Mouse (Mus musculus) CD4-positive helper T cell, adult 2 months (primary cell): ENCODE measurements around the gene Slc9a3r1.
A peak's percentile ranks its signal among the peaks of the same experiment; 100 is the strongest.

Experiments used
- DNase-seq: peaks from one replicate; pipeline ENCODE4 v3.0.0-alpha.2; 2012; ENCODE audit warnings: low read depth, missing footprints, low spot score

Slc9a3r1 gene

DNA sequence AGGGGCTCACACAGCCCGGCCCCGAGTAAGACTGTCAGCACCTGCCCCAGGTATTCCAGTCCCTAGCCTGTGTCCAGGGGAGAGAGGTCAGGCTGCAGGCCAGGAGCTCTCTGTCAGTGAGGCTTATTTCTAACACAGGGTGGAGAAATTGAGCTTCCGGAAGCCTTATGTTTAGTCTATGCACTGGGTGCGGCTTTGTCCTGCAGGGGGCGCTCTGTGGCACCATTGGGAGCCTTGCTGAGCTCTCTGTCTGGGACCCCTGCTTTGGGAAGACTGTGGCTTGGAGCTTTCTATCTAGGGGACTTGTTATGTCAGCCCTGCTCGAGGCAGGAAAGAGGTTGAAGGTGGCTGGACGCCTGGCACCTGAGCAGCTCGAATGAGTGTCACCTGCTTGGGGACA is 61.7 kb downstream of the Slc9a3r1 start:
- DNase-seq = peak; percentile 67

DNA sequence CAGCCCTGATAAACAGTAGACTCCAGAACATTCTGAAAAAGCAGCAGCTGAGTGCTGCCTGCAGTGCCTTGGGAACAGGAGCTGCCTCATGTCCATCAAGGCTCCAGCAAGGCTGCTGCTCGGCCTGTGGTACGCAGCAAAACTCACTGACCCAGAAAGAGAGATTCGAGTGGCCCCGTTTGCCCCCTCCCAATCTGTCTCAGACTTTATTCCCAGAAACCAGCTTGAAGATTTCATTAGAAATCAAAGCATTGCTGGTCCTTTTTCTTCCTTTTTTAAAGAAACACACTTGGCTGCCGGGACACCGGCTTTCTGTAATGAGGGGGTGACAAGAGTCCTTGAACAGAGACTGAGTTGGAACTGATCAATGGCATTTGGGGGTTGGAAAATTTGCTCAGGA is 62.2 kb downstream of the Slc9a3r1 start:
- no peak for DNase-seq

DNA sequence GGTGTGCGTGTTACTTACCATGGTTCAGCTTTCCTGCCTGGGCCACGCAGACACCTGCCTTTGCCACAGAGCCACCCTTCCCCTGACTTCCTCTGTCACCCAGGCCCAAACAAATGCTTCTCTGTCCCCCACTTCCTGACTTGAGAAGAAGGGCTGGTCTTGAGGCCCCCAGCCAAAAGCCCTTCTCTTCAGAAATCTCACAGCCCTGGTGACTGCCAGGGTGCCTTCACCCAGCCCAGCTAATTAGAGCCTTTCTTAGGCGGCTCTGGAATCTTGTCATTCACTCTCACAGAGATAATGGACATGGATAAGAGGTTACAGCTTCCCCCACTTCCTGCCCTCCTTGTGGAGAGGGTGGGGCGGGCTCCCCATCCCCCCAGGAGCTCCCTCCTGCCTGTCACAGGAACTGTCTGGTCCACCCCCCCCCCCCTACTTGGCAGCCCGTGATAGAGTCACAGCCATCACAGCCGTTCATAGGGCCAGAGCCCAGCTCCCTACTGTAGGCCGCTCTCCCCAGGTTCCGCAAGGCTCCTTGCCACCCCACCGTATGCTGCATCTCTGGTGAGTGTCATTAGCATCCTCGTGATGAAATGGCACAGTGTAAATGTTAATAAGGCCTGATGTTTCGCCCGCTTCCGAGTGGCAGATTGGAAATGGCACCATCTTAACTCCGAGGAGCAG is 63.8 kb downstream of the Slc9a3r1 start:
- peak; percentile 67 for DNase-seq

DNA sequence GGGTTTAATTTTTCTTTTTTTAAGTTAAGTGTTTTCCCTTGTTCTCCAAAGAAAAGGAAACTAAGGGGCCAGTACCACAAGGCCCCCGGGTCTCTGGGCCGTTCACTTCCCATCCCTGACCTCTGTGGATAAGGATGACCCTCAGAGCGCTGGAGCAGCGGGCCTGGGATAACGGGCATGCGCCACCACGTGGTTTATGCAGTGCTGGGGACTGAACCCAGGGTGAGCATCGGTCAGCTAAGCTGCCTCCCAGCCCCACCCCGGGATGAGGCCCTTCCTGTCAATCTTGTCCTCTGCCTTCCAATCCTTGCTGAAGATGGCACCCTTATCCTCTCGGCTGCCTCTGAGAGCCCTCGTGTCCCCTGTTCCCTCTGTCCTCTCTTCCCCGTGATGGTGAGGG is 64.5 kb downstream of the Slc9a3r1 start:
- no peak for DNase-seq

DNA sequence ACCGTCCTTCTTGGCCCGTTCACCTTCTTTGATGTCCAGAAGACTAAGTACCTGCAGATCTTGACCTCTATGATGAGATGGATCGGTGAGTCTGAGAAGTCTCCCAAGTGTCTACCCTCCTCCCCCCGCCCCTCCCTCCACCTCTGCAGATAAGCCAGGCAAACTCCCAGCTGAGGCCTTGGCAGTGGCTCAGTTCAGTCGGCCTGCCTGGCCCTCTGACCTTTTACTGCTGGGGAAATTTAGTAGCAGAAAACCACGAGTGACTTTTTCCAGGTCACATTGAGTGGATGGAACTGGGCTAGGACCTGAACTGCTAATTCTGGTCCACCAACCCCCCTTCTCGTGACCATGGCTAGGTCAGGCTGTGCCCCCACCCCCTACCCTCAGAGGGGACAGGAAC is 65.3 kb downstream of the Slc9a3r1 start:
- no peak for DNase-seq

DNA sequence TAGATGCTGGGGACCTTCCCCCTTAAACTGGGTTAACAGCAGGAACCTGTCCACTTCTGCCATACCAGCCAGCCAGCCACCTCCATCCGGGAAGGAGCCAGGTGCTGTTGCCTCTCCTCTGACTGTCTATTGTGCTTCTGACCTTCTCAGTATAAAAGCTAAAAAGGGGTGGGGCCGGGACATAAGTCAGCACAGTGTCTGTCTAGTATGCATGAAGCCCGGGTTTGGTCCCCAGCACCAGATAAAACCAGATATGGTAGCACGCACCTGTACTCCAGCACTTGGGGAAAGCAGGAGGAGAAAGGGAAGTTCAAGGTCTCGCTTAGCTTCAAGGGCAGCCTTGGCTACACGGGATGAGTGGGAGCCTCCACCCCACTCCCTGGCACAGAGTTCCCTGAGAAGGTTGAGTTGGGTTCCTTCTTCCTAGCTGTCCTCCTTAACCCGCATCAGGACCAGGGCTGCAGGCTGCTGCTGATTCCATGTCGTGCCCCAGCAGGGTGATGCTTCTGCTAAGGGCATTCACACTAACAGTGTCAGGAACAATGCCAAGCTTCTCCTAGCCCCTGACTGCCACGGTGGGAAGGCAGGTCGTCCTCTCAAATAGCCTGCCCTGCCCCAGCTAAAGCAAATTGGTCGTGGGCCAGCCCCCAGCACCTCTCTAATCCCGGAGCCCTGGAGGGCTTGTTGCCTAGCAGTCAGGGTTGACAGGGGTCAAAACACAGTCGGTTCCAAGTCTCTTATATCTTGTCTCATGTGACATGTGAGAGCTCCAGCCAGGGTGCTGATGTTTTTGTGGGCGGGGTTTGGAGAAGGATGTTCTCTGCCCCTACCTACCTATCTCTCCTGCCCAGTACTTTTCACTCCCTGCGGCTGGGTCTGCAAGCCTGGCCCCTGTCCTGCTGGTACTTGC is 66.1 kb downstream of the Slc9a3r1 start:
- no peak for DNase-seq
